8 mouse cellular contexts compared by ENCODE assay signal in the genomic region with DNA sequence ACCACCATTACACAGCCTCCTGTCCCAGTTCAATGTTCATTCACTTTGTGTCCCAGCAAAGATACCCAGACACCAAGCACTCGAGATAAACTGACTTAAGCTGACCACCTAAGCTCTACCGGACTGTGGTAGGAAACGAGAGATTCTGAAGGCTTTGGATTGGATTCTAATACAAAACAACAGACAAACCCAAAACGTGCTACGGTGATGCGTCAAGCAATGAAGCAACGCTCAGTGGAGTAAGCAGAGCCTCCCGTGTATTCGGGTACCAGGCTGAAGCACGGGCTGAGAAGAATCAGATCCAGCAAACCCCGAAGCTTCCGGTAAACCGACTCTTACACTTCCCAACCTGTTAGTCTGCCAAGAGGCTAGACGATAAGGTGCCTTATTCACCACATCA. TPM values are rescaled to one million over a fixed set of nuclear protein-coding genes. Genes with fewer than 3 reads are reported as not detected.
DNase-seq lines count a peak whose midpoint lies in the region; ATAC-seq lines count a peak whose summit lies in the region.
"Had no signal": no experiment of that assay in that cellular context is flagged by ENCODE, and none has a peak within 500 bp of the region (broad histone marks: within the 10 kb centered on the region; RNA-seq: fewer than 3 reads in every experiment).

No protein-coding gene starts in this region.

- H3K4me2 ChIP-seq in liver, embryonic 11.5 days: peak overlapping the region; percentile 57
- peak overlapping the region; percentile 36 for H3K4me2 ChIP-seq in forebrain, embryonic 11.5 days (ENCODE audit: low read depth, low read length, severe bottlenecking)
- H3K4me2 ChIP-seq in intestine, embryonic 16.5 days (ENCODE audit: low read depth, low read length): peak overlapping the region; percentile 25
- H3K4me2 ChIP-seq in neural tube, embryonic 13.5 days: peak overlapping the region; percentile 39

- peaks cover 10% of the 10 kb centered on the region for H3K4me1 ChIP-seq in liver, embryonic 11.5 days (replicated peaks; ENCODE audit: control insufficient read depth, insufficient read depth, low read length)
- H3K4me1 ChIP-seq in forebrain, embryonic 11.5 days (replicated peaks; ENCODE audit: control insufficient read depth, insufficient read depth, low read length): no peaks in the 10 kb centered on the region
- H3K4me1 ChIP-seq in intestine, embryonic 16.5 days (ENCODE audit: control insufficient read depth, insufficient read depth, low read length): peaks cover 12% of the 10 kb centered on the region
- H3K4me1 ChIP-seq in neural tube, embryonic 13.5 days (replicated peaks): peaks cover 25% of the 10 kb centered on the region

- no peak for ATAC-seq in liver, embryonic 11.5 days (replicated peaks; ENCODE audit: low FRiP score)
- no peak for ATAC-seq in forebrain, embryonic 11.5 days (replicated peaks; ENCODE audit: low FRiP score)
- no peak for ATAC-seq in intestine, embryonic 16.5 days
- ATAC-seq in neural tube, embryonic 13.5 days (ENCODE audit: low read depth): no peak

- no peaks in the 10 kb centered on the region for H3K9me3 ChIP-seq in liver, embryonic 11.5 days (ENCODE audit: control insufficient read depth, low read length)
- H3K9me3 ChIP-seq in forebrain, embryonic 11.5 days (ENCODE audit: control insufficient read depth, low read length): no peaks in the 10 kb centered on the region
- no peaks in the 10 kb centered on the region for H3K9me3 ChIP-seq in intestine, embryonic 16.5 days (ENCODE audit: control insufficient read depth, low read length)
- H3K9me3 ChIP-seq in neural tube, embryonic 13.5 days: no peaks in the 10 kb centered on the region

- DNase-seq in liver, embryonic 11.5 days (ENCODE audit: low spot score): no peak
- no peak for DNase-seq in liver
- DNase-seq in forebrain, embryonic 11.5 days (ENCODE audit: low spot score): no peak
- DNase-seq in layer of hippocampus, adult 8-10 months (ENCODE audit: low spot score in 2 of 2): no peak
- DNase-seq in ovary, adult 18-20 months (ENCODE audit: low spot score): no peak

- H3K36me3 ChIP-seq in liver, embryonic 11.5 days (ENCODE audit: control insufficient read depth, insufficient read depth, low read length): no peaks in the 10 kb centered on the region
- no peaks in the 10 kb centered on the region for H3K36me3 ChIP-seq in forebrain, embryonic 11.5 days (ENCODE audit: control insufficient read depth, insufficient read depth, low read length)
- no peaks in the 10 kb centered on the region for H3K36me3 ChIP-seq in intestine, embryonic 16.5 days (ENCODE audit: control insufficient read depth, insufficient read depth, low read length)
- no peaks in the 10 kb centered on the region for H3K36me3 ChIP-seq in neural tube, embryonic 13.5 days

- 41% methylated on average over 14 of the region's 14 CpGs for WGBS in liver, embryonic 11.5 days
- 46% methylated on average over 14 of the region's 14 CpGs for WGBS in forebrain, embryonic 11.5 days
- 47% methylated on average over 14 of the region's 14 CpGs for WGBS in intestine, embryonic 16.5 days
- WGBS in neural tube, embryonic 13.5 days: 46% methylated on average over 14 of the region's 14 CpGs

- no peak overlapping the region for H3K27ac ChIP-seq in liver, embryonic 11.5 days (ENCODE audit: low read depth, low read length)
- H3K27ac ChIP-seq in forebrain, embryonic 11.5 days (ENCODE audit: low read depth, low read length): no peak overlapping the region
- H3K27ac ChIP-seq in intestine, embryonic 16.5 days (ENCODE audit: low read length): no peak overlapping the region
- H3K27ac ChIP-seq in neural tube, embryonic 13.5 days (replicated peaks): no peak overlapping the region

- no peaks in the 10 kb centered on the region for H3K27me3 ChIP-seq in liver, embryonic 11.5 days (replicated peaks; ENCODE audit: control insufficient read depth, insufficient read depth, low read length)
- H3K27me3 ChIP-seq in forebrain, embryonic 11.5 days (ENCODE audit: control insufficient read depth, insufficient read depth, low read length): no peaks in the 10 kb centered on the region
- H3K27me3 ChIP-seq in intestine, embryonic 16.5 days (replicated peaks; ENCODE audit: control insufficient read depth, insufficient read depth, low read length): no peaks in the 10 kb centered on the region
- H3K27me3 ChIP-seq in neural tube, embryonic 13.5 days: no peaks in the 10 kb centered on the region

- no peak overlapping the region for H3K9ac ChIP-seq in liver, embryonic 11.5 days (ENCODE audit: low read depth, low read length)
- no peak overlapping the region for H3K9ac ChIP-seq in forebrain, embryonic 11.5 days (ENCODE audit: low read length)
- H3K9ac ChIP-seq in intestine, embryonic 16.5 days (ENCODE audit: low read depth, low read length): no peak overlapping the region
- H3K9ac ChIP-seq in neural tube, embryonic 13.5 days: no peak overlapping the region

- H3K4me3 ChIP-seq in liver, embryonic 11.5 days (ENCODE audit: low read depth, low read length): peak overlapping the region; percentile 27
- H3K4me3 ChIP-seq in forebrain, embryonic 11.5 days (ENCODE audit: low read depth, low read length): peak overlapping the region; percentile 2; the same call in 1 of the 2 replicates
- H3K4me3 ChIP-seq in intestine, embryonic 16.5 days (ENCODE audit: low read length): no peak overlapping the region
- peak overlapping the region; percentile 18 for H3K4me3 ChIP-seq in neural tube, embryonic 13.5 days

RNA-seq across cellular contexts. Expression of gene Osbp, which starts 37.0 kb away (rescaled TPM):
- polyA plus RNA-seq in liver, embryonic 11.5 days (2014; fragmentation: Nextera tagmentation; extraction: Ambion mirVana): 5.2 and 6.8 TPM in 2 replicates
- 6.1 and 6.6 TPM in 2 replicates for polyA plus RNA-seq in forebrain, embryonic 11.5 days (2014; fragmentation: Nextera tagmentation; extraction: Ambion mirVana)
- 3.3 and 3.8 TPM in 2 replicates for polyA plus RNA-seq in intestine, embryonic 16.5 days (2015; fragmentation: Nextera tagmentation; extraction: Ambion mirVana)
- 4.5 and 4.7 TPM in 2 replicates for polyA plus RNA-seq in neural tube, embryonic 13.5 days (2015; fragmentation: Nextera tagmentation; extraction: Ambion mirVana)
- total RNA-seq in layer of hippocampus, adult 8-10 months (2022): 10 to 100 TPM; 49.6 to 55.3 (median 53.3) TPM

RNA-seq across cellular contexts. Expression of gene Olfr1423, which starts 38.3 kb away (rescaled TPM):
- polyA plus RNA-seq in liver, embryonic 11.5 days (2014; fragmentation: Nextera tagmentation; extraction: Ambion mirVana): 0.03 and 0.06 TPM in 2 replicates
- polyA plus RNA-seq in forebrain, embryonic 11.5 days (2014; fragmentation: Nextera tagmentation; extraction: Ambion mirVana): not detected in 2 replicates
- not detected in 2 replicates for polyA plus RNA-seq in intestine, embryonic 16.5 days (2015; fragmentation: Nextera tagmentation; extraction: Ambion mirVana)
- polyA plus RNA-seq in neural tube, embryonic 13.5 days (2015; fragmentation: Nextera tagmentation; extraction: Ambion mirVana): not detected in 2 replicates
- not detected for total RNA-seq in layer of hippocampus, adult 8-10 months (2022)
- total RNA-seq: left cerebral cortex, postnatal 14 days had no signal

RNA-seq across cellular contexts. Expression of gene Olfr1424, which starts 59.7 kb away (rescaled TPM):
- 0.17 TPM in 1 of 2 replicates, not detected in the other for polyA plus RNA-seq in liver, embryonic 11.5 days (2014; fragmentation: Nextera tagmentation; extraction: Ambion mirVana)
- not detected in 2 replicates for polyA plus RNA-seq in forebrain, embryonic 11.5 days (2014; fragmentation: Nextera tagmentation; extraction: Ambion mirVana)
- not detected in 2 replicates for polyA plus RNA-seq in intestine, embryonic 16.5 days (2015; fragmentation: Nextera tagmentation; extraction: Ambion mirVana)
- polyA plus RNA-seq in neural tube, embryonic 13.5 days (2015; fragmentation: Nextera tagmentation; extraction: Ambion mirVana): not detected in 2 replicates
- not detected for total RNA-seq in layer of hippocampus, adult 8-10 months (2022)
- total RNA-seq: left cerebral cortex, postnatal 14 days had no signal
